Mouse (Mus musculus): ENCODE measurements around the gene Srsf2.

Srsf2 gene

DNA sequence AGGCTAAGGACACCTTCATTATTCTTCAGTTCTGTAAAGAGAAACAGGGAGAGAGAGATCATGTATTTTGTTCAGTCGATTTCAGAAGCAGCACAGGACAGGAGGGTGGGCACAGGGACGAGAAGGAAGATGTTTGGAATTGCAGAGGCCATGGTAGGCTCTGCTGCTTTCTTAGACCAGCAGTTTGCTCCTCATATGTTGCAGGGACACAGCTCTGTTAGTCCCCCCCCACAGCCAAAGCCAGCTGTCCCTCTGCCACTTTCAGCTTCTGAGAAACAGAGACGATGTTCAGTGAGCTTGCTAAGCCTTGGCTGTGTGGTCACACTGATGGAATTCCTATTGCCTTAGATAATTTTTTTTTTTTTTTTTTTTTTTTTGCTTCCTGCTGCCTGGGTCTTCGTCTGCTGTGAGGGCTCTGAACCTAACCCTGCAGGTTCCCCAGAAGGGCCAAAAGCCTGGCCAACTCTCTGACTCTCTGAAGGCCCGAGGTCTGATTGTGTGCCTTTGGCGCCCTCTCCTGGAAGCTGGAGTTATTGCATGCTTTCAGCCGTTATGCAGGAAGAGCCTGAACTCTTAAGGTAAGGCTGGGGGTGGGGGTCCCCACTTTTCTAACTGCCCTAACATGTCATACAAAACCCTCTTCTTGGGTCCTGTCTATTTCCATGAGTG, 44.8 kb downstream of the Srsf2 start:
- peak; percentile 84 for DNase-seq

DNA sequence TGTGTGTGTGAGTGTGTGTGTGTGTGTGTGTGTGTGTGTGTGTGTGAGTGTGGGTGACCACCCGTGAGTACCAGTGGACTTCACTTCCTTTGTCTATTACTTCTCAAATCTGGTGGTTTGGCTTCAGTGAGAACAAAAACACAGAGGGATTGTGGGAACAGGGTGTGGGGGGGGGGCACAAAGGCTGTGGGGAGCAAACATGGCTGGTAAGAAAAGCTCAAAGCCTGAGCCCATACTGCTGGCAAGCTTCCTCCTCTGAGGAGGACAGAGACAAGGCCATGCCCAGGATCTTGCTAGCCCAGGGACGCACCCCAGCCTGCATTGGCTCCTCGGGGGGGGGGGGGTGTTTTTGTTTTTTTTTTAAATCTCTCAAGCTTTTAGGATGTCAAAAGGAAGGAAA, 45.4 kb downstream of the Srsf2 start:
- DNase-seq, result no peak

DNA sequence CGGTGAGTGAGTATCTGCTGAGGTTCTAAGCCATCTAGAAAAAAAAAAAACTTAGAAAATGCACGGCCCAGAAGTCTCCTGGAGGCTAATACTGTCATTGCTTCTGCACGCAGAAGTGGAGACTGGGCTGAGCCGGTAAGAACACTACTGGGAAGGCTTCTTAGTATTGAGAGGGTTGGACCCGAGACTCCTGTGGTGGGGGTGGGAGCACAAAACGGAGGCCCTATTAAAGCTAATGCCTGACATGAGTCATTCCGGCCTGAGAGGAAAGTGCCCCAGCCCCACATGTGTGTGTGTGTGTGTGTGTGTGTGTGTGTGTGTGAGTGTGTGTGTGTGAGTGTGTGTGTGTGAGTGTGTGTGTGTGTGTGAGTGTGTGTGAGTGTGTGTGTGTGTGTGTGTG, 45.8 kb downstream of the Srsf2 start:
- no peak for DNase-seq

DNA sequence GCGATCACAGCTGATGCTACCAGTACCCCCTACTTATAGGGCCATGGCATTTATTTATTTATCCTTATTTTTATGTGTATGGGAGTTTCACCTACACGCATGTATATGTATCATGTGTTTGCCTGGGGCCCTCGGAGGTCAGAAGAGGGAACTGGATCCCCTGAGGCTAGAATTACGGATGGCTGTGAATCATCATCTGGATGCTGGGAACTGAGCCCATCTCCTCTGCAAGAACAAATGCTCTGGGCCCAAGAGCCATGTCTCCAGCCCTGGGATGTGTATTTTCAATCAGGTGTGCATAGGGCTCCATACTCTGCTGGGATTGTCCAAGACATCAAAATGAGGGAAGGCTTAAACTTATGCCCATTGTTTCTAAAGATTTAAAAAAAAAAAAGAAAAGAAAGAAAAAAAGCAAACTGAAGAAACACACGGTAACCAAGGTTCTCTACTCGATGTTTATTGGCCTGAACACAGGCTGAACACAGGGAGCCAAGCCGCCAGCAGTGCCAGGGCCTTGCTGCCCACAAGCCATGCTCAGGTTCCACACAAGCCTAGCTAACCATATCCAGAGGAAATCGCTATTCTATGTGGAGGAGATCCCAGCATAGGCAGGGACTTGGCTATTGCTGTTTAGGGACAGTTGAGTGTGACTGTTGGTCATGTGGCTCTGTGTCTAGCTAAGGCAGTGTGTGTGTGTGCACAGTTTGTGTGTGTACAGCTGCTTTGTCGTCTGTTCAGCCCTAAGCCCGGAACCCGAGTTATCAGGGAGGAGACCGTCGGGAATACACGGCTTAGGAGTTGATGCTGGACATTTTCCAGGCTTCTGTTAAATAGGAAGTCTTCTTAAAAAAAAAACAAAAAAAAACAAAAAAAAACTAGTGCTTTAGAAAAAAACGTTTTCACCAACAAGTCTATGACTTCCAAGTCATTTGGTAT, 46.5 kb downstream of the Srsf2 start:
- DNase-seq, result no peak

DNA sequence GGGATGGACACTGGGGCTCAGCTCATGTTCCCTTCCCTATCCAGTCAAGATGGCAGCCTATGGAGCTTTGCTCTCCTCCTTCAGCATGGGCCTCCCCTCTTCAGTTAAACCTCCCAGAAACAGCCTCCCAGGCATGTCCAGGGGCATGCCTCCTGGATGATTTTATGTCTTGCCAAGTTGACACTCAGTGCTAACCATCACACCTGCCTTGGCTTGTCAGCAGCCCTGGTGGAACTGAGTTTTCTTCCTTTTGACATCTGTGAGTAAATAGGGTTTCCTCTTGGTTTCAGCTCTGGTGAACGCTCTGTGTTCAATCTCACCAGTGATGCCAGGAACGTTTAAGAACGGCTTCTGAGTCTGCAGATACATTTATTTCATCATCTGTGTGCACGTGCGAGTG, 50.2 kb downstream of the Srsf2 start:
- no peak for DNase-seq

DNA sequence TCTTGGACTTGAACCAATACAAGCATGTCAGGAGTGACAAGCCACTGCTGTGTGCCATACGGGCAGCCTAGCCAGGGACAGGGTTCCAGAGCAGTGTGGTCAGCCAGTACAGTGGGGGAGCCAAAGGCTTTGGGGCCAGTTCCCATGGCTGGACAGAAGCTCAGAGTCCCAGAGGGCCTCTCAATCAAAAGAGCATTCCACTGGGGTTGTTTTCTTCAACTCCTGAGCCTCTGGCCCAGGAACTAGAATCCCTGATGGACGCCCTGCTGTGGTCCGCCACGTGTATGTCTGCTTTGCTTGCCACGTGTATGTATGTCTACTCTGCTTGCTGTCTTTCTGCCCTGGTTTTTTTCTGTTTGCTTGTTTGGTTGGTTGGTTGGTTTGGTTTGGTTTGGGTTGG, 51.8 kb downstream of the Srsf2 start:
- DNase-seq, result no peak
